Mouse (Mus musculus) erythroblast, embryonic 14.5 days (primary cell): Measurements from ENCODE around the gene Grk3.

Experiments used
- GATA1 ChIP-seq: IDR thresholded peaks from 2 replicates; pipeline ENCODE4 v1.6.1; 2012; ENCODE audit warnings: low read length, inconsistent platforms, mixed read lengths
- TAL1 ChIP-seq: IDR thresholded peaks from 3 replicates; pipeline ENCODE4 v1.6.1; 2012; ENCODE audit warnings: low read length, inconsistent platforms, mixed read lengths

GRCm38 (mm10) chr5:112893462-112894060 lies 122.0 kb downstream of the Grk3 start:
- TF ChIP-seq GATA1 (no peak), TAL1 (no peak)
